Mouse (Mus musculus): Measurements from ENCODE around the gene 4930451I11Rik. TPM values are rescaled to one million over a fixed set of nuclear protein-coding genes. Genes with fewer than 3 reads are reported as not detected.

Gene 4930451I11Rik
- polyA plus RNA-seq, 1 experiment = not detected

DNA sequence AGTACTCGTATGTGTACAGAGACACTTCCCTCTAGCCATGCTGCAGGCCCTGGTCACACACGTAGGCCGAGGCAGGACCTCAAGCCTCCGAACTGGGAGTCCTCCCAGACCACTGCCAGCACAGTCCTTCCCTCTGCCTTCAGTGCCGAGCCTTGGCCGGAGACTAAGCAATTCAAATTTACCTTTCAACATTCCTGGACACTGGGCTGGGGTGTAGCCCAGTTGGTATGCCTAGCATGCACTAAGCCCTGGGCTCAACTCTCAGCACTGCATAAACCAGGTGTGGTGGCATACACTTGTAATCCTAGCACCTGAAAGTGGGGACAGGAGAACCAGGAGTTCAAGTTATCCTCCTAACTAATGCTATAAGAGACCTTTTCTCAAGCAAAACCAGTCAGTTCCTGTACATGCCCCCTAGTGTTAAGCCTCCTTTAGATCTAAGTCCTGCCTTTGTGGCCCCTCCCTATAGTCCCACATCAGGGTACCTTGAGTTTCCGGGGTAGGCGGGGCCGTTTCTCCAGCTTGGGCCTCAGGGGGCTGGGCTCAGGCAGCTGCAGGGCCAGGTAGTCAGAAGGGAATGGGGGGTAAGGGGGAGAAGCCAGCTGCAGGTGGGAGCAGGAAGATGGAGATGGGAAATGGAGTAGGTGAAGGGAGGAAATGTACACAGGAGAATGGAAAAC is 25.4 kb upstream of the 4930451I11Rik start:
- DNase-seq (ENCODE audit: low read depth) = no peak
- TF ChIP-seq POLR2A (IDR thresholded peaks at IDR 0.05; ENCODE audit: borderline replicate concordance, extremely low read depth, insufficient read depth, insufficient read length, poor library complexity, severe bottlenecking) (no peak), CTCF (IDR thresholded peaks at IDR 0.05; ENCODE audit: borderline replicate concordance, extremely low read depth, insufficient read depth, insufficient read length) (no peak)

GRCm38 (mm10) chr7:126855641-126856040 is 24.2 kb upstream of the 4930451I11Rik start:
- TF ChIP-seq POLR2A (IDR thresholded peaks at IDR 0.05; ENCODE audit: borderline replicate concordance, extremely low read depth, insufficient read depth, insufficient read length, poor library complexity, severe bottlenecking) = no peak
- no peak for TF ChIP-seq CTCF (IDR thresholded peaks at IDR 0.05; ENCODE audit: borderline replicate concordance, extremely low read depth, insufficient read depth, insufficient read length)
- DNase-seq (ENCODE audit: low read depth) = no peak

DNA sequence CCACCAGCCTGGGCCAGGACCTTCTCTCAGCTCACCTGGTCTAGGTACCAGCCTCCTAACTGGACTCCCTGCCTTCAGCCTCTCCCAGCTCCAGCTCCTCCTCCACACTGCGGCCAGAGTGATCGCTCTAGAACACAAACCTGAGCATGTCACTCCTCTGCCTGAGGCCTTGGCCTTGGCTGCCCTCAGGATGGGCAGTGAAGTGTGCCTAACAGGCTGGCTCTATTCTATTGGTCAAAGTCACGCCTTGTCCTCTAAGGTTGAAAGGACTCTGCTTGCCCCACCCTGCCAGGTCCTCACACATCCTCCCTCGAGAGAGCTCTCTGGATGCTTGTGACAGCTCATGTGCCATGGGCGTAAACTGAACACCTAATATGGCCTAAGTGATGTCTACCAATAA is 22.0 kb upstream of the 4930451I11Rik start:
- TF ChIP-seq CTCF (IDR thresholded peaks at IDR 0.05; ENCODE audit: borderline replicate concordance, extremely low read depth, insufficient read depth, insufficient read length) (no peak), POLR2A (IDR thresholded peaks at IDR 0.05; ENCODE audit: borderline replicate concordance, extremely low read depth, insufficient read depth, insufficient read length, poor library complexity, severe bottlenecking) (no peak)
- DNase-seq (ENCODE audit: low read depth) = no peak

DNA sequence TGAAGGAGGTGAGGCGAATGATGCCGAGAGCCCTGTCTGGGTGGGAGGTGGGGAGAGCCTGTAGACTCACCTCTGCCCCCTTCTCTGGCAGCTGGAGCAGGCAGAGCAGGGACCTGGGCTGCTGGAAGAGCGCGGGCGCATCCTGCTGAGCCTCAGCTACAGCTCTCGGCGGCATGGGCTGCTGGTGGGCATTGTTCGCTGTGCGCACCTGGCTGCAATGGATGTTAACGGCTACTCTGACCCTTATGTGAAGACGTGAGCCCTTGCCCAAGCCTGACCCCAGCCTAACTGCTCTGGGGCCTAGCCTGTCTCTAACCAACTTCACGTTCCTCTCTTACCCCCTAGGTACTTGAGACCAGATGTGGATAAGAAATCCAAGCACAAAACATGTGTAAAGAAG is 19.8 kb upstream of the 4930451I11Rik start:
- TF ChIP-seq POLR2A (IDR thresholded peaks at IDR 0.05; ENCODE audit: borderline replicate concordance, extremely low read depth, insufficient read depth, insufficient read length, poor library complexity, severe bottlenecking) = no peak
- no peak for TF ChIP-seq CTCF (IDR thresholded peaks at IDR 0.05; ENCODE audit: borderline replicate concordance, extremely low read depth, insufficient read depth, insufficient read length)
- DNase-seq (ENCODE audit: low read depth) = no peak

- TF ChIP-seq CTCF (IDR thresholded peaks at IDR 0.05; ENCODE audit: borderline replicate concordance, extremely low read depth, insufficient read depth, insufficient read length) (no peak), POLR2A (IDR thresholded peaks at IDR 0.05; ENCODE audit: borderline replicate concordance, extremely low read depth, insufficient read depth, insufficient read length, poor library complexity, severe bottlenecking) (no peak)
- DNase-seq (ENCODE audit: low read depth) = no peak
These were observed 18.7 kb upstream of the 4930451I11Rik start for GRCm38 (mm10) chr7:126850161-126850560.

DNA sequence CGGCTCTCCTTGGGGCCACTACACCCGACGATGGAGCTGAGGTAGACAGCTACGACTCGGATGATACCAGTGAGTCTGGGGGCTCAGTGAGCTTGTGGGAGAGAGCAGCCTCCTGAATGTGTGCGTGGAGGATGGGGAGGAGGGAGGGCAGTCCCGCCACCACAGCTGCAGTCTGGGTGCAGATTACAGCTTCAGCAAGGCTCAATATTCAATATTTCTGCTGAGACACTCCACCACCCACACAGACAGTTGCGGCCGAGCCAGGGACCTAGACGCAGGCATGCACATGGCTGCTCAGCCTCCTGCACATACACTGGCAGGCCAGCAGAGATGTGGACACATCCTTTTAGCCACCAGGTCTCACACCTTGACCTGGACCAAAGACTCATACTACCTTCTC is 17.4 kb upstream of the 4930451I11Rik start:
- TF ChIP-seq POLR2A (IDR thresholded peaks at IDR 0.05; ENCODE audit: borderline replicate concordance, extremely low read depth, insufficient read depth, insufficient read length, poor library complexity, severe bottlenecking) (no peak), CTCF (IDR thresholded peaks at IDR 0.05; ENCODE audit: borderline replicate concordance, extremely low read depth, insufficient read depth, insufficient read length) (no peak)
- peak; percentile 31 for DNase-seq (ENCODE audit: low read depth)

DNA sequence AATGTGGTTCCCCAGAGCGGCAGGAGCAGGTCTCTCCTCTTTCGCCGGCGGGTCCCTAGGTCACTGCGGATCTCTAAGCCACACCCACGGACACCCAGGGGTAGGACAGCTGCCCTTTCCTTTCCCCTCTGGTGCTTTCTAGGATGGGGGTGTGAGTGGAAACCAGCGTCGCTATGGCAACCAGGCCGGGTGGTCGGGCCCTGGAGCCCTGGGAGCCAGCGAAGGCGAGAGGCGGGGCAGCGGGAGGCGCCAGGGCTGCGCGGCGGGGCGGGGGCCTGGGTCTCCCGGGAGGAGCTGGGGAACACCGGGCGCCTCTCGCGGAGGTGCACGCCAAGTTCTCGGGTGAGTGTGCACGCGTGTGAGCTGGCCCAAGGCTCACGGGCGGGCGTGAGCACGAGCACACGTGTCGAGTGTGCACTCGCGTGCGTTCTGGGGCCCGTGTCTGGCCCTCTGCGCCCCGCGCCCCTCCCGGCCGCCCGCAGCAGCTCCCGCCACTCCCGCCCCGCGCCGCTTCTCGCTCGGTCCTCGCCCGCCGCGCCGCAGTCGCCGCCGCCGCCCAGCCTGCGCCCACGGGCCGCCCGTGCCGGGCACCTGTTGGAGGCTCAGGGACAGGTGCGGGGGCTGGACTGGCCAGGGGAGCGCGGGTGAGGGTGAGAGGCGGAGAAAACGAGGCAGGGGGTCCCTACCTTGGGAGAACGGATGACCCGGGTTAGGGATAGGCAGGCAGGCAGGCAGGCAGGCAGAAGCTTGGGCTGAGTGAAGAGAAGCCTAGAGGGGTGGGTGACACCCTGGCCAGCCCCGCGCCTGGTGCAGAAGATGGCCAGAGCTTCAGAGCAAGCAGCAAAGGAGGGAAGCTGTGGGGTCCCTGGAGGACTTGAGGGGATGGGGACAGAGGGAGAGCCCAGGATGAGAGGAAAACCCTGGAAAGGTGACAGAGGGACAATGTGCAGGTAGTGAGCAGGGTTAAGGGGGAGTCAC is 16.3 kb upstream of the 4930451I11Rik start:
- TF ChIP-seq CTCF (IDR thresholded peaks at IDR 0.05; ENCODE audit: borderline replicate concordance, extremely low read depth, insufficient read depth, insufficient read length) (no peak), POLR2A (IDR thresholded peaks at IDR 0.05; ENCODE audit: borderline replicate concordance, extremely low read depth, insufficient read depth, insufficient read length, poor library complexity, severe bottlenecking) (no peak)
- peak; percentile 63 for DNase-seq (ENCODE audit: low read depth)

- no peak for TF ChIP-seq POLR2A (IDR thresholded peaks at IDR 0.05; ENCODE audit: borderline replicate concordance, extremely low read depth, insufficient read depth, insufficient read length, poor library complexity, severe bottlenecking)
- no peak for TF ChIP-seq CTCF (IDR thresholded peaks at IDR 0.05; ENCODE audit: borderline replicate concordance, extremely low read depth, insufficient read depth, insufficient read length)
- no peak for DNase-seq (ENCODE audit: low read depth)
These were observed 15.6 kb upstream of the 4930451I11Rik start, which contains the start of gene Doc2a for GRCm38 (mm10) chr7:126847116-126847420. Gene Doc2a (plus strand): TSS chr7:126847416.

- TF ChIP-seq CTCF (IDR thresholded peaks at IDR 0.05; ENCODE audit: borderline replicate concordance, extremely low read depth, insufficient read depth, insufficient read length) = no peak
- TF ChIP-seq POLR2A (IDR thresholded peaks at IDR 0.05; ENCODE audit: borderline replicate concordance, extremely low read depth, insufficient read depth, insufficient read length, poor library complexity, severe bottlenecking) = no peak
- peak; percentile 71 for DNase-seq (ENCODE audit: low read depth)
These were observed 14.1 kb upstream of the 4930451I11Rik start for GRCm38 (mm10) chr7:126845516-126845915.

- TF ChIP-seq POLR2A (IDR thresholded peaks at IDR 0.05; ENCODE audit: borderline replicate concordance, extremely low read depth, insufficient read depth, insufficient read length, poor library complexity, severe bottlenecking) (no peak), CTCF (IDR thresholded peaks at IDR 0.05; ENCODE audit: borderline replicate concordance, extremely low read depth, insufficient read depth, insufficient read length) (no peak)
- DNase-seq (ENCODE audit: low read depth) = no peak
These were observed 11.8 kb upstream of the 4930451I11Rik start for GRCm38 (mm10) chr7:126843276-126843675.

DNA sequence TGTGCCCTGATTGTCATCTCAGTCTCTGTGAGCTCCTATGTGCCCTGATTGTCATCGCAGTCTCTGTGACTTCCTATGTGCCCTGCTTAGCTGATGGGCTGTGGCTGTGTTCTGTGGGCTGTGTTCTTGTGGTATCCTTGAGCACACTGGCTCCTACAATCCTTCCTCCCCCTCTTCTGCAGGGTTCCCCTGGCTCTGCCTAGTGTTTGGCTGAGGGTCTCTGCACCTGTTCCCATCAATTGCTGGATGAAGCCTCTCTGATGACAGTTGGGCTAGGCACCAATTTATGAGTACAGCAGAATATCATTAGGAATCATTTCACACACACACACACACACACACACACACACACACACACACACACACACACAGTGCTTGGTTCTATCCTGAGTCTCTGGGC is 1.9 kb upstream of the 4930451I11Rik start:
- TF ChIP-seq POLR2A (IDR thresholded peaks at IDR 0.05; ENCODE audit: borderline replicate concordance, extremely low read depth, insufficient read depth, insufficient read length, poor library complexity, severe bottlenecking) = no peak
- no peak for TF ChIP-seq CTCF (IDR thresholded peaks at IDR 0.05; ENCODE audit: borderline replicate concordance, extremely low read depth, insufficient read depth, insufficient read length)

More for the DNA sequence above, 1.9 kb upstream of the 4930451I11Rik start:
- no peak for DNase-seq (ENCODE audit: low read depth)

All from brain, embryonic 14.5 days (tissue).